Mouse (Mus musculus): ENCODE measurements around the gene Rtkn2. TPM values are rescaled to one million over a fixed set of nuclear protein-coding genes. Genes with fewer than 3 reads are reported as not detected.

Gene Rtkn2
- total RNA-seq (2021): under 1 TPM; 0.29 to 0.36 TPM
- long read RNA-seq, experiment 1, partial matches to known transcripts: 0 of 2 reads
- long read RNA-seq, experiment 1, other reads (novel, unspliced or antisense): 2 of 2 reads
- long read RNA-seq, experiment 2: 0 reads

GRCm38 (mm10) chr10:67979401-67980157 is at the start of gene Rtkn2:
Gene Rtkn2, plus strand, starts transcription at chr10:67979570.
- DNase-seq: peak; percentile 83

GRCm38 (mm10) chr10:67931328-67931727 is 48.0 kb upstream of the Rtkn2 start:
- no peak for DNase-seq

GRCm38 (mm10) chr10:67932780-67933179 is 46.6 kb upstream of the Rtkn2 start:
- DNase-seq: no peak

- DNase-seq: no peak
These were observed 42.4 kb upstream of the Rtkn2 start for GRCm38 (mm10) chr10:67936944-67937343.

- DNase-seq: no peak
These were observed 41.6 kb upstream of the Rtkn2 start for GRCm38 (mm10) chr10:67937775-67938174.

GRCm38 (mm10) chr10:67939546-67939945 is 39.8 kb upstream of the Rtkn2 start:
- no peak for DNase-seq

- DNase-seq: no peak
These were observed 35.9 kb upstream of the Rtkn2 start for GRCm38 (mm10) chr10:67943513-67943912.

GRCm38 (mm10) chr10:67950059-67950748 is 29.2 kb upstream of the Rtkn2 start:
- DNase-seq: no peak

- DNase-seq: no peak
These were observed 27.7 kb upstream of the Rtkn2 start for GRCm38 (mm10) chr10:67951690-67952089.

GRCm38 (mm10) chr10:67955982-67956381 is 23.4 kb upstream of the Rtkn2 start:
- no peak for DNase-seq

GRCm38 (mm10) chr10:67959982-67960381 is 19.4 kb upstream of the Rtkn2 start:
- no peak for DNase-seq

- no peak for DNase-seq
These were observed 16.9 kb upstream of the Rtkn2 start for GRCm38 (mm10) chr10:67962496-67962895.

- no peak for DNase-seq
These were observed 15.3 kb upstream of the Rtkn2 start for GRCm38 (mm10) chr10:67964060-67964459.

GRCm38 (mm10) chr10:67965251-67965986 is 14.0 kb upstream of the Rtkn2 start:
- DNase-seq: no peak

- peak; percentile 16 for DNase-seq
These were observed 13.3 kb upstream of the Rtkn2 start for GRCm38 (mm10) chr10:67966102-67966501.

GRCm38 (mm10) chr10:67966983-67967382 is 12.4 kb upstream of the Rtkn2 start:
- DNase-seq: no peak

- DNase-seq: no peak
These were observed 8.1 kb upstream of the Rtkn2 start for GRCm38 (mm10) chr10:67971166-67971796.

- DNase-seq: no peak
These were observed 2.1 kb upstream of the Rtkn2 start for GRCm38 (mm10) chr10:67977271-67977670.

GRCm38 (mm10) chr10:67983776-67984175 is 4.4 kb downstream of the Rtkn2 start:
- no peak for DNase-seq

GRCm38 (mm10) chr10:67984271-67984943 is 5.0 kb downstream of the Rtkn2 start:
- DNase-seq: no peak

GRCm38 (mm10) chr10:67985100-67985499 is 5.7 kb downstream of the Rtkn2 start:
- no peak for DNase-seq

- DNase-seq: no peak
These were observed 16.0 kb downstream of the Rtkn2 start for GRCm38 (mm10) chr10:67995356-67995755.

All from gastrocnemius, postnatal 25 days (tissue).